Mouse (Mus musculus) cerebellum, postnatal 25 days (tissue): ENCODE data around the gene Dpp6.

Experiments used
- DNase-seq, 2 experiments: peaks; one replicate each; pipeline ENCODE4 v3.0.0; 2021; ENCODE audit warnings: mixed read lengths in 2 of 2

The Dpp6 gene

GRCm38 (mm10) chr5:27685923-27686322, 868.9 kb downstream of the Dpp6 start:
- DNase-seq = no peak

- no peak for DNase-seq
Measured at GRCm38 (mm10) chr5:27687311-27687710, 870.3 kb downstream of the Dpp6 start.

- DNase-seq = no peak
Measured at GRCm38 (mm10) chr5:27702482-27702881, 885.5 kb downstream of the Dpp6 start.

GRCm38 (mm10) chr5:27705020-27705419, 888.0 kb downstream of the Dpp6 start:
- no peak for DNase-seq

- no peak for DNase-seq
Measured at GRCm38 (mm10) chr5:27706551-27706950, 889.5 kb downstream of the Dpp6 start.

- no peak for DNase-seq
Measured at GRCm38 (mm10) chr5:27707283-27707682, 890.3 kb downstream of the Dpp6 start.

GRCm38 (mm10) chr5:27708209-27708608, 891.2 kb downstream of the Dpp6 start:
- DNase-seq = no peak

GRCm38 (mm10) chr5:27711461-27712192, 894.6 kb downstream of the Dpp6 start:
- DNase-seq = no peak

GRCm38 (mm10) chr5:27714356-27714755, 897.4 kb downstream of the Dpp6 start:
- DNase-seq = peak in 1 of 2 experiments; percentile 27

GRCm38 (mm10) chr5:27716026-27716425, 899.0 kb downstream of the Dpp6 start:
- no peak for DNase-seq

- peak in 1 of 2 experiments; percentile 55 for DNase-seq
Measured at GRCm38 (mm10) chr5:27717301-27717700, 900.3 kb downstream of the Dpp6 start.

GRCm38 (mm10) chr5:27719311-27719710, 902.3 kb downstream of the Dpp6 start:
- no peak for DNase-seq

- DNase-seq = no peak
Measured at GRCm38 (mm10) chr5:27724460-27724859, 907.5 kb downstream of the Dpp6 start.

- peak; percentile 54 to 68 for DNase-seq
Measured at GRCm38 (mm10) chr5:27730666-27731065, 913.7 kb downstream of the Dpp6 start.

- peak; percentile 44 to 50 for DNase-seq
Measured at GRCm38 (mm10) chr5:27731392-27731791, 914.4 kb downstream of the Dpp6 start.

- no peak for DNase-seq
Measured at GRCm38 (mm10) chr5:27732288-27732868, 915.4 kb downstream of the Dpp6 start.

- peak; percentile 34 to 50 for DNase-seq
Measured at GRCm38 (mm10) chr5:27737168-27737567, 920.2 kb downstream of the Dpp6 start.

GRCm38 (mm10) chr5:27739216-27739615, 922.2 kb downstream of the Dpp6 start:
- no peak for DNase-seq

GRCm38 (mm10) chr5:27744944-27745343, 927.9 kb downstream of the Dpp6 start:
- no peak for DNase-seq

- DNase-seq = no peak
Measured at GRCm38 (mm10) chr5:27765780-27766179, 948.8 kb downstream of the Dpp6 start.

- no peak for DNase-seq
Measured at GRCm38 (mm10) chr5:27767948-27768347, 950.9 kb downstream of the Dpp6 start.
